Mouse (Mus musculus) MN1 (cell line): ENCODE measurements around the gene Abcc2.

ENCODE experiments used
- DNase-seq: peaks from one replicate; pipeline ENCODE4 v3.0.0-alpha.2; 2016; ENCODE audit warnings: low spot score

Gene Abcc2

DNA sequence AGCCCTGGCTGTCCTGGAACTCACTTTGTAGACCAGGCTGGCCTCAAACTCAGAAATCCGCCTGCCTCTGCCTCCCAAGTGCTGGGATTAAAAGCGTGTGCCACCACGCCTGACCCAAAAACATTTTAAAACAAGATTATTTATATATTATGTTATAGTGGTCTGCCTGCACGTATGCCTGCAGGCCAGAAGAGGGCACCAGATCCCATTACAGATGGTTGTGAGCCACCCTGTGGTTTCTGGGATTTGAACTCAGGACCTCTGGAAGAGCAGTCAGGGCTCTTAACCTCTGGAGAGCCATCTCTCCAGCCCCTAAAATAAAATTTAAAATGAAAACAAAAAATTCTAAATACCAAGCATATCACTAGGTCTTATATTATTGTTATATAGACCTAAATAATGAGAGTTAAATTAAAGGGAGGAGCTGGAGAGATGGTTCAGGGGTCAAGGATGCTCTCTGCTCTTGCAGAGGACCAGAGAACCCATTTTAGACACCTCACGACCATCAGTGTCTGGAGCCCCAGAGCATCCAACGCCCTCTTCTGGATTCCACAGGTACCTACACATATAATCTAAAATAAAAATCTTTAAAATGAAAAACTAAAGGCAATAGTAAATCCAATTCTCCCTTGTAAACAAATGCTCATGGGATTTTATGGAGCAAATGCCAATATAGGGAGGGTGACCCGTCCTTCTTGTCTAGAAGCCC is 71.0 kb downstream of the Abcc2 start:
- DNase-seq = no peak

DNA sequence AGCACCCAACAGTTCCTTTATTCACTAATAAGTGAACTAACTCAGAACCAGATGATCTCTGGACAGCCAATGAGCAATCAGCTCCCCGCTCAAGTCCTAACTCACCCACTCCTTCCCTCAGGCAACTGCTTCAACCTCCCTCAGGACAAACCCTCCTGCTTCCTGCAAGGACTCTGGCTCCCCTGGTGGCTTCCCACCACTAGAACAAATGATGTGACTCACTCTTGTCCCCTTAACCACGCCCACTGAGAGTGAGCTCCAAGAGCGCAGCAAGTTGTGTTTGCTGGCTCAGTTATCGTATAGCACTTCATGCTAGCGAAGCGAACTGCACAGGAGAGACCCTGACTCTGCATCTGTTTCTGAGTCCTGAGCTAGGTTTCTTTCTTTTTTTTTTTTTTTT is 75.4 kb downstream of the Abcc2 start:
- no peak for DNase-seq

GRCm38 (mm10) chr19:43870418-43870817 is 88.4 kb downstream of the Abcc2 start:
- no peak for DNase-seq

DNA sequence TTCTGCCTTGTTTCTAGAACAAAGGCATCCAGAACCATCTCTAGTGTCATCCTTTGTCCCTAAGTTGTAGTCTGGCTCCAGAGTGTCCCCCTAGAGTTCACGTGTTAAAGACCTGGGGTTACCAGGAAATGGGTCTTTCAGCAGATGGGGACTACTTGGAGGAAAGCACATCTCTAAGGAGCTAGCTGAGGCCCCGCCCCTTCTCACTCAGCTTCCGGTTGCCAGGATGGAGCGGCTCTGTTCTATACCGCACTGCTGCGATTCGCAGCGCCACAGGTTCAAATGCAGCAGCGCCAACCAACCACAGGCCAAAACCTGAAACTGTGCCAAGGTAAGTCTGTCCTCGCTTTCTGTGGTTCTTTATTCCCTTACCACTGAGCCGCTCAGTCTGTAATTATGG is 92.4 kb downstream of the Abcc2 start:
- DNase-seq = no peak

DNA sequence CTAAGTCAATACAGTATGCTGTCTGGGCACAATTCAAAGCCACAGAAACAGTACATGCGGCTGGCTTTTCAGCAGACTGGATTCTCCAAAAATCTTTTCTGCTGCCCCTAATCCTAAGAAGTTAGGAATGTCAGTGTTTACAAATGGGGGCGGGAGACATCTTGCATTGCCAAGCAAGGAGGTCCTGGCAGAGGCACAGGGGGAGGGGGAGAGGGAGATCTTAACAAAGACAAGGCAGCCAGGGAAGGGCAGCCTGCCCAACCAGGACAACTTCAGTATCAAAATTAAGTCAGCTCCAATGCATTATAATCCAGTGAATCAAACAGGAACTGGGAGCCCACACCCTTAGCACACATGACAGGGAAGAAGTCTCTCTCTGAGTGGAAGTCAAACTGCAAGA is 94.0 kb downstream of the Abcc2 start:
- no peak for DNase-seq

- no peak for DNase-seq
Measured at GRCm38 (mm10) chr19:43877364-43877763, 95.4 kb downstream of the Abcc2 start.

- DNase-seq = no peak
Measured at GRCm38 (mm10) chr19:43878111-43879092, 96.4 kb downstream of the Abcc2 start.

DNA sequence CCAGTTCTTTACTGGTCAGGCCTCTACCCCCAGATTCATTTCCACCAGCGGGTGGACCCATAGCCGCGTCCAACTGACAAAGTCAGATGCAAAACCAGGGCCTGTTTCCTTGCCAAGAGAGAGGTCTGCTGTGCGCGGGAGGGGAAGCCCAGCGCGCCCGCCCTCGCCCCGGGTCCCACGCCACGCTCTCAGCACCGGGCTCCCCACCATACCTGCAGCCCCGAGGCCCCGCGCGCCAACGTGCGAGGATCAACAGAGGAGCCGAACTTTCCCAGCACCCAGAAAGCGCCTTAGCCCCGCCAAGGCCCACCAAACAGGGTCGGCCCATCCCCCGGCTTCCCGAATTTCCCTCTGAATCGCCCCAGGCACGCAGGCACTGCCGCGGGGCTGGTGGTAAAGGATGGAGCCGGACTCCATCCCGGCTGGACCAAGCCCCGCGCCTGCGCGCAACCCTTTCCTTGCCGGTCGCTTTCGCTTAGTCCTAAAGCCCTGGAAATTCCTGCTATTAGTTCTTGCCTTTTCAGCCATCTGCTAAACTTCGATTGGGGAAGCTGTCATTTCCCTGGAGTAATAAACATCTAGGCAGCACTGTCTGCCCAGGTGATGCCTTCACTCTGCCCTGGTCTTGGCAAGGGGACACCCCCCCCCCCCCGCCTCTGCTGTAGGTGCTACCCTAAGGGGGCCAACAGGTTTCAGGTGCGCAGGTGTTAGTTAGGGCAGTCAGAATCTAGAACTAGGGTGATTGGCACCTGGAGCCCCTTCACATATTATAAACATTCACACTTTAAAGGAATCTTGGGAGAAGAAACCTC is 97.6 kb downstream of the Abcc2 start:
- no peak for DNase-seq

DNA sequence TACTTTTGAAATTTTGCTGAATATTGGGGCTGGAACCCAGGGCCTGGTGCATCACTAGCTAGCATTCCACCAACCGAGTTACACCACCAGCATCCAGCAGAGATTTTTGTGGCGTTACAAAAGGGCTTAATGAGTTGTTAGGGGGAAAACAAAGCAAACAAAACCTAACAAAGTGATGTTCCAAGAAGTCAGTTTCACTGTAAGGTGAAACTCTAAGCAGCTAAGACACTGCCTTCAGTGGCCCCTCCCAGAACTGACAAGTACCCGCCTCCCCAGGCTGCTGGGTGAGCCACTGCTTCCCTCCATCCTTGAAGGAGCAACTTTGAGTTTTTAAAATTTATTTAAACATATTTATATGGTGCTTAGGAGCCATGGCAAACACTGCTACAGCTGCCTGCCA is 98.4 kb downstream of the Abcc2 start:
- DNase-seq = no peak

DNA sequence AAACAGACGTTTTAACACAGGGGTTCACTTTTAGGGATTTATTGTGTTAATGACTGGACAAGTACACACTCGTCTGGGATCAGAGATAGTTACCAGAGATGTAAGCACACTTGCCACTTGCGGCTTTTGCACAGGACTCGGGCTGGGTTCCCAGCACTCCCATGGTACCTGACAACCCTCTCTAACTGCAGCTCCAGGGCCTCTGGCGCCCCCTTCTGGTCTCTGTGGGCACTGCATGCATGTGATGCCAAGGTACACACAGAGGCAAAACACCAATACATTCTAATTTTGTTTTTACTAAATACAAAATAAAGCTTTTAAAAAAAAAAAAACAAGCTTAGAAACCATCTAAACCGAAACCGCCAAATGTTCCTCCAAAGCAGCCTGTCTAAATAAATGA is 99.6 kb downstream of the Abcc2 start:
- no peak for DNase-seq

GRCm38 (mm10) chr19:43882895-43883573 is 101.0 kb downstream of the Abcc2 start:
- no peak for DNase-seq

GRCm38 (mm10) chr19:43884668-43885498 is 102.9 kb downstream of the Abcc2 start:
- no peak for DNase-seq

DNA sequence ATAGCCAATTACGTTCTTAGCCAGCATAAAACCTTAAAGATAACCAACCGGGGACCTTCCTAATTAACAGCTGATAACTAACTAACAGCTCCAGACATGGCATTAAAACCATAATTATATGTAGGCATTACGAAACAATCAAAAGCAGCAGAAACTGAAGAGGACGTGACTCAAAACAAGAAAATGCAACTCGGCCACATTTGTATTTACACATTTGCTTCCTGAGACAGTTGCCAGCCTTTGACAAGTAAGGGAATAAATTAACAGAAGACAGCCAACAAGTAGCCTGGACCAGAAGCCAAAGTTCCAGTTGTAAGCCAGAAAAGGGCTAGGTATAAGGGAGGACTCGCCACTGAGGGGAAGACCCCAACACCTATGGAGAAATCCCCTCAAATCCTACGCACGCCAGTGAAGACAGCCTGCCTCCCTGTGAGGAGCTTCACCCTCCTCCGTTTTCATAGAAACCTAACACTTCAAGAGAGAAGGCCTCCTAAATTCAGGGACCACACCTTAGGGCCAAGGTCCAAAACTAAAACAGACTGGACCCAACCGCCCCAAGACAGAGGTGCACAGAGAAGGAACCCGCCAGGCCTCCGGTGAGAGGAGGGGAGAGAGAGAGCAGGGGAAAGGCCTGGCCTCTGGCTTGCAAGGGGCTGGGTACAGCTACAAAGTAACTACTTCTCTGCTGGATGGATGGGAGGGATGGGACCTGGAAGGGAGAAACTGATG is 104.5 kb downstream of the Abcc2 start:
- no peak for DNase-seq

- no peak for DNase-seq
Measured at GRCm38 (mm10) chr19:43887242-43887641, 105.2 kb downstream of the Abcc2 start.

- DNase-seq = no peak
Measured at GRCm38 (mm10) chr19:43887725-43888124, 105.7 kb downstream of the Abcc2 start.
